Mouse (Mus musculus) urinary bladder, adult 2 months (tissue): ENCODE data around the gene Golm1. TPM values are rescaled to one million over a fixed set of nuclear protein-coding genes. Genes with fewer than 3 reads are reported as not detected.
"Not testable (repeated sequence)": the region's sequence is repeated elsewhere in the genome, so short reads cannot be mapped to it uniquely, and the experiment has no call there.

Experiments
- DNase-seq: peaks from one replicate; pipeline ENCODE4 v3.0.0; 2022; ENCODE audit warnings: low spot score
- polyA plus RNA-seq: library from polyadenylated mRNA; depleted of rRNA; stranded (reverse); fragments of >200 nt; gene quantifications from 2 replicates; pipeline ENCODE4 v1.2.3, GENCODE M21; 2012; rRNA removed

Gene Golm1
- polyA plus RNA-seq, 1 experiment = 8.8 TPM

DNA sequence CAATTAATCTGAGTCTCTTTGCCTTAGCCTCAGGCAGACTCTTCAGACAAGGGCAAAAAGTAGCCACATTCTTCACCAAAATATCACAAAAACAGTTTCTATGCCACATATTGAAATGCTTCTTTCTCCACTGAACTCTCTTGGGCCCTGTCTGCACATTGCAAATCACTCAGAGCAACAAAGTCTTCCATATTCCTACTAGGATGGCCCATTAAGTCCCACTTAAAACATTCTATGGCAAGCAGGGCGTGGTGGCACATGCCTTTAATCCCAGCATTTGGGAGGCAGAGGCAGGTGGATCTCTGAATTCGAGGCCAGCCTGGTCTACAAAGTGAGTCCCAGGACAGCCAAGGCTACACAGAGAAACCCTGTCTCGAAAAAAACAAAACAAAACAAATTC lies 83.6 kb downstream of the Golm1 start:
- DNase-seq = not testable (repeated sequence)

DNA sequence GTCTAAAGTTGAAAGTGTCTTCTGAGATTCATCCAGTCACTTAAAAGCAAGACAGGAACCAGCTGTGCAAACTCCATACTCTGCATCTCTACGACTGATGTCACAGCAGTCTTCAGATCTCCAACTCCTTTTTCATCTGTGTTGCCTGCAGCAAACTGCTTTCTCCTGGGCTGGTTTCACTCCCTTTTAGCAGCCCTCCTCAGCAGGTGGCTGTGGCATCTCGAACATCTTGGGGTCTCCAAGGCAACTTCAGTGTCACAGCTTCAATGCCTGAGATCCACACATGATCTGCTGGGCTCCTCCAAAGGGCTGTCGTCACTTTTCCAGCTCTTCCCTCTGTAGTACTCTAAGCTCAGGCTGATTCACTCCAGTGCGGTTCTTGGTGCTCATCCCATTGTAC lies 84.9 kb downstream of the Golm1 start:
- no peak for DNase-seq

DNA sequence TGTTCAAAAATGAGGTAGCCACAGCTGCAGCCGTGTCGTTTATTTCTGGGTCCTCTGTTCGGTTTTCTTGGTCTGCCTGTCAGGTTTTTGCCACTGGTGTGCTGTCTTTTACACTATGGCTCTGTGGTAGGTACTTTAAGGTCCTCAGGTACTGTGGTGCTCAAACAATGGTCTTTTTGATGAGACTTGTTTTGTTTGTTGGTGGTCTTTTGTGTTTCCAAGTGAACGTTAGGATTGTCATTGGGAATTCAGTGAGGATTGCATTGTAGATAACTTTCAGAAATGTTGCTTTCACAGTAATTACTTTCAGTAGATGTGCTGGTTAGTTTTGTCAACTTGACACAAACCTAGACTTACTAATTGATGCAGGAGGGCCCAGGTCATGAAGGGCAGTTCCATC lies 85.9 kb downstream of the Golm1 start:
- DNase-seq = no peak

DNA sequence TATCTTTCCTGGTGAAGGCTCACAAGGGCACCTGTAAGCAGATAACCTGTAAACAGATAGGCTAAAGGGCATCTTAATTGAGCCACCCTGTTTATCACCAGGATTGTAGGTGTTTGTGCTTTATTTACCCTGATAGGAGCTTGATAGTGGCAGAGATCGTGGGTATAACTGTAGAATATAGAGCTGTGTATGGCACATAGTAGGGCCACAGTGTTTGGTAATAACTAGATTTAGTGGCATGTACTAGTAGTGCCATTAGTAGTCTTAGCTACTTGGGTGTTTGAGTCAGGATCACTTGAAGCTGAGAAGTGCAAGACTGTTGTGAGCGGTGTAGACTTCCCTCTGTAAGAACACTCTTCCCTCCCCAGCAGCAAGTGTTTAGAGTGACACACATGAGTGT lies 88.4 kb downstream of the Golm1 start:
- DNase-seq = no peak

DNA sequence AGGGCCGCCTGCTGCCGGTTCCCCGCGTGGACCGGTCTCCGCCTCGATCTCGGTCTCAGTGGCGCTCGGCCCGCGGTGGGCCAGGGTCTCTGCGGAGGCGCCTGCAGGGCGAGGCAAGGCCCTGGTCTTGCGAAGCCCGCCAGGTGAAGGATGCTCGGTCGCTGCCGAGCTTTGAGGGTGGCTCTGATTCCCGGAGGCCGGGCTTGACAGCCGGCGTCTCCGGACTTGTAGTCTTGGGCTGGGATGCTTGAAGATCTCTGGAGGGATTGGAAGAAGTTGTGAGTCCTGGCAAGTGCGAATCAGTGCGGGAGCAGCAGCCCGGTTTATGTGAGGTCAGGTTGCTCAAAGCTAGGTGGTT lies 90.0 kb downstream of the Golm1 start:
- DNase-seq = peak; percentile 49

DNA sequence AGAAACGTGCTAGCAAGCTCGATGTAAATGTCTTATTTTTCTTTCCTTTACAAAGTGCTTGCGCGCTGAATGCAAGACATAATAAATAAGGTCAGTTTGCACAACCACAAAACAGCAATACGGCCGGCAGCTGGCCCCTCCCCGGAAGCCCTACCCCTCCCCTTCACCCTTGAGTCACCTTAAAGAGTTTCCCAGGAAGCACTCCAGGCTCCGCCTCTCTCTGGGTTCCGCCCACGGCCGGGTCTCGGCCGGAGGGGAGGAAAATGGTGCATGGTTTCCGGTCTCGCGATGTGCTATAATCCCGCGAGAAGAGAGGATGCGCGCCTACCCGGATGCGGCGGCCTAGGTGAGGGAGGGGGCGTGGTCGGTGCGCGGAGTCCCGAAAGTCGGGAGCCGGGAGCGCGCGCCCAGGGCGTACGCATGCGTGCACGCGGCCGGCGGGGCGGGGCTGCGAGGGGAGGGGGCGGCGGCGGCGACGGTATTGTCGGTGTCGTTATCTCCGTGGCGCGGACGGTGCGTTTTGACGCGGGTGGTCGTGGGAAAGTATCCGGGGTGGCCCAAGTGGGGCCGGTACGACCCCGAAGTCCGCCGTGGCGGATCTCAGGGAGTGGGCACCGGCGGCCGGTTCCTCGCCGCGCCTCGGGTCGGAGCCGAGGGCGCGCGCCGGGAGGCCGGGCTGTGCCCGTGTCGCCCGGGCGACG lies 90.5 kb downstream of the Golm1 start, which contains the start of the genes Agtpbp1 and Naa35:
Agtpbp1 (minus strand) TSS at position 281 of the 701 bp plus-strand sequence.
Naa35 (plus strand) TSS at position 313 of the 701 bp plus-strand sequence.
- DNase-seq = peak; percentile 98

Other genes starting within 250 kb of the Golm1 start
- gene Agtpbp1, start 90.6 kb downstream of the Golm1 start, polyA plus RNA-seq = 19.2 and 23.0 TPM in 2 replicates
- gene Naa35, start 90.6 kb downstream of the Golm1 start, polyA plus RNA-seq = 45.8 and 49.5 TPM in 2 replicates
- not detected in 2 replicates for gene 4921517D22Rik, start 18.3 kb upstream of the Golm1 start, polyA plus RNA-seq
- not detected in 2 replicates for gene Spata31d1a, start 34.5 kb upstream of the Golm1 start, polyA plus RNA-seq
- not detected in 2 replicates for gene Spata31d1b, start 36.5 kb upstream of the Golm1 start, polyA plus RNA-seq
- not detected in 2 replicates for gene Spata31d1d, start 55.9 kb upstream of the Golm1 start, polyA plus RNA-seq
- gene 1700014D04Rik, start 70.9 kb upstream of the Golm1 start, polyA plus RNA-seq = not detected in 2 replicates
- 95.2 and 104 TPM in 2 replicates for gene Isca1, start 94.0 kb upstream of the Golm1 start, polyA plus RNA-seq
- gene Gm49354, start 106.4 kb upstream of the Golm1 start, polyA plus RNA-seq = not detected in 2 replicates
- 41.6 and 45.5 TPM in 2 replicates for gene Tut7, start 147.3 kb upstream of the Golm1 start, polyA plus RNA-seq